Comparison of ENCODE assay signal across 18 mouse cellular contexts in the genomic region with DNA sequence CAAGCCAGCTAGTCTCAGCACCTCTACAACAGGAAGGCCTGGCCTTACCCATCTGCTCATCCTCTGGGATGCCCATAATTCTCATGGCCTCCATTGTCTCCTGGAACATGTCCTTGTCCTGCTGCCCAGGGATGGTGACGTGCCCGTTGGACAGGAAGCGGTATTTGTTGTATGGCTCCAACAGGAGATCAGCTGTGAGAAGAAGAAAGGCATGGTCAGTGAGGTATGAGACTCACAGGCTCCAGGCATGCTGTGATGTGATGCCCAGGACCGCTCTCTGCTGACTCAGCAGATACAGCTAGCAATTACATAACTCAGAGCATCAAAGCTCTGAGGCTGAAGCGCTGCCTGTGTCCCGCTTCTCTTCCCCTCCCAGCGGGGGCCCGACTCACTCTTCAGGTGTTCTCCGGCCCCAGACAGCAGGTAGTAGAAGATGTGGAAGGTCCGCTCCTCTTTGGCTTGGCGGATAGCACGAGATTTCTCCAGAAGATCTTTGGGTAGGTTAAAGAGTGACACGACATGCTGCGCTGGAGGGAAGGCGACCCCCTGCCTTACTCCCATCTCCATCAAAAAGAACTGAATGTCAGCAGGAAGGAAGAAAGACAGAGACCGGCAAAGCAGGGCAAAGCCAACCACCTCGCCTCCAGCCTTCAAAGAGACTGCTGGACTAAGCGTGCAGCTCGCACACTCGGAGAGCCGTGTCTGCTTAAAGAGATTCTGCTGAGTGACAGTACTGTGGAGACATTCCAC. TPM values are rescaled to one million over a fixed set of nuclear protein-coding genes. Genes with fewer than 3 reads are reported as not detected.
DNase-seq lines count a peak whose midpoint lies in the region; ATAC-seq and TF ChIP-seq lines count a peak whose summit lies in the region.
"Had no signal": no experiment of that assay in that cellular context is flagged by ENCODE, and none has a peak within 500 bp of the region (broad histone marks: within the 10 kb centered on the region; RNA-seq: fewer than 3 reads in every experiment).

No protein-coding gene starts in this region.

- no peak overlapping the region for H3K4me2 ChIP-seq in lung, postnatal 0 days (replicated peaks; ENCODE audit: low read depth, low read length)
- H3K4me2 ChIP-seq: embryonic facial prominence, embryonic 15.5 days; forebrain, embryonic 12.5 days; hindbrain, embryonic 12.5 days; intestine, embryonic 15.5 days; liver, embryonic 12.5 days had no signal

- WGBS in lung, postnatal 0 days, result 88% methylated on average over 21 of the region's 21 CpGs

- peak; percentile 53 for ATAC-seq in lung, postnatal 0 days
- ATAC-seq in inflammation-experienced regulatory T-cells, adult 6 months, result no peak
- ATAC-seq: intestine, embryonic 15.5 days; liver, embryonic 12.5 days had no signal

- no peaks in the 10 kb centered on the region for H3K9me3 ChIP-seq in lung, postnatal 0 days (ENCODE audit: low read length)
- H3K9me3 ChIP-seq: embryonic facial prominence, embryonic 15.5 days; forebrain, embryonic 12.5 days; hindbrain, embryonic 12.5 days; intestine, embryonic 15.5 days; liver, embryonic 12.5 days; midbrain, embryonic 10.5 days had no signal

- H3K9ac ChIP-seq in lung, postnatal 0 days (replicated peaks; ENCODE audit: low read depth), result no peak overlapping the region
- H3K9ac ChIP-seq: embryonic facial prominence, embryonic 15.5 days; forebrain, embryonic 12.5 days; hindbrain, embryonic 12.5 days; intestine, embryonic 15.5 days; liver, embryonic 12.5 days had no signal

- peaks cover 68% of the 10 kb centered on the region for H3K36me3 ChIP-seq in lung, postnatal 0 days (ENCODE audit: insufficient read depth, low read length)

- no peak overlapping the region for H3K27ac ChIP-seq in lung, postnatal 0 days (ENCODE audit: low read length)
- peak overlapping the region; percentile 5; the same call in 1 of the 2 replicates for H3K27ac ChIP-seq in embryonic fibroblast, embryonic 13.5 days (ENCODE audit: insufficient read depth, low read length)
- H3K27ac ChIP-seq: embryonic facial prominence, embryonic 15.5 days; forebrain, embryonic 12.5 days; hindbrain, embryonic 12.5 days; intestine, embryonic 15.5 days; kidney, postnatal 0 days; liver, embryonic 12.5 days; midbrain, embryonic 10.5 days had no signal

- TF ChIP-seq EP300 in lung, postnatal 0 days (IDR thresholded peaks at IDR 0.05), result no peak

- no peaks in the 10 kb centered on the region for H3K4me1 ChIP-seq in lung, postnatal 0 days (ENCODE audit: insufficient read depth, low read depth, low read length)
- peaks cover 14% of the 10 kb centered on the region for H3K4me1 ChIP-seq in embryonic fibroblast, embryonic 13.5 days (ENCODE audit: control insufficient read depth, insufficient read depth, low read length)
- H3K4me1 ChIP-seq: embryonic facial prominence, embryonic 15.5 days; forebrain, embryonic 12.5 days; hindbrain, embryonic 12.5 days; liver, embryonic 12.5 days had no signal

- H3K4me3 ChIP-seq in lung, postnatal 0 days (ENCODE audit: low read depth, low read length), result no peak overlapping the region
- no peak overlapping the region for H3K4me3 ChIP-seq in embryonic fibroblast, embryonic 13.5 days (ENCODE audit: insufficient read depth, low read length)
- H3K4me3 ChIP-seq: embryonic facial prominence, embryonic 15.5 days; forebrain, embryonic 12.5 days; hindbrain, embryonic 12.5 days; intestine, embryonic 15.5 days; liver, embryonic 12.5 days; midbrain, embryonic 10.5 days had no signal

- no peak for DNase-seq in lung, postnatal 0 days (ENCODE audit: low spot score)
- DNase-seq in lung, postnatal 14 days, result no peak
- DNase-seq in ES-CJ7 (ENCODE audit: low read depth, low spot score), result peak; percentile 30
- peak; percentile 78 for DNase-seq in cerebellum, adult 11-12 months
- no peak for DNase-seq in kidney, adult 11 months
- DNase-seq: adrenal gland, postnatal 10 days; gastrocnemius, postnatal 14 days; right cerebral cortex, postnatal 4 days had no signal

- TF ChIP-seq POLR2A in embryonic fibroblast, embryonic 13.5 days (IDR thresholded peaks at IDR 0.05; ENCODE audit: low read depth, low read length), result no peak

- no peak for TF ChIP-seq CTCF in lung, postnatal 0 days (IDR thresholded peaks at IDR 0.05)
- no peak for TF ChIP-seq CTCF in embryonic fibroblast, embryonic 13.5 days (IDR thresholded peaks at IDR 0.05; ENCODE audit: borderline replicate concordance, insufficient read depth, low read length)

- no peaks in the 10 kb centered on the region for H3K27me3 ChIP-seq in lung, postnatal 0 days (replicated peaks; ENCODE audit: insufficient read depth, low read length)
- H3K27me3 ChIP-seq: embryonic facial prominence, embryonic 15.5 days; forebrain, embryonic 12.5 days; hindbrain, embryonic 12.5 days; intestine, embryonic 15.5 days; liver, embryonic 12.5 days had no signal

RNA-seq across cellular contexts. Expression of gene Apol8, which starts 34.0 kb away (rescaled TPM):
- polyA plus RNA-seq in lung, postnatal 0 days (2015; fragmentation: Nextera tagmentation; extraction: Ambion mirVana), result 0.06 and 0.26 TPM in 2 replicates
- 0.58 and 2.6 TPM in 2 replicates for polyA plus RNA-seq in embryonic fibroblast, embryonic 13.5 days (2011; ENCODE audit: insufficient read length, low read depth, missing spikeins)
- polyA plus RNA-seq in inflammation-experienced regulatory T-cells, adult 6 months (2017; shearing (Covaris generic)), result 1 to 10 TPM in 1 of 3 experiments, not detected in 2; 1.2 TPM
- polyA plus RNA-seq: kidney, postnatal 0 days; limb, embryonic 11.5 days had no signal

RNA-seq across cellular contexts. Expression of gene Myh9, which starts 51.1 kb away (rescaled TPM):
- polyA plus RNA-seq in lung, postnatal 0 days (2015; fragmentation: Nextera tagmentation; extraction: Ambion mirVana), result 59.3 and 67.3 TPM in 2 replicates
- 718 and 1,071 TPM in 2 replicates for polyA plus RNA-seq in embryonic fibroblast, embryonic 13.5 days (2011; ENCODE audit: insufficient read length, low read depth, missing spikeins)
- 100 to 1,000 TPM; 218 to 293 (median 259) TPM for polyA plus RNA-seq in inflammation-experienced regulatory T-cells, adult 6 months (2017; shearing (Covaris generic))

Comparison
In these comparisons a context has a peak if more than half of its experiments do, and no peak if none do; other contexts are left out.
1. DNase-seq: peak in ES-CJ7 (single experiment) and cerebellum, adult 11-12 months (single experiment); none in lung, postnatal 0 days (single experiment), lung, postnatal 14 days (single experiment) and kidney, adult 11 months (single experiment).